Mouse (Mus musculus) megakaryocyte-erythroid progenitor cell, adult 5-6 weeks (primary cell): Measurements from ENCODE around the gene Myo18b. TPM values are rescaled to one million over a fixed set of nuclear protein-coding genes. Genes with fewer than 3 reads are reported as not detected.
A peak's percentile ranks its signal among the peaks of the same experiment; 100 is the strongest.

Experiments used
- ATAC-seq: replicated peaks from 2 replicates; pipeline ENCODE4 v1.8.0; 2016; ENCODE audit warnings: mild to moderate bottlenecking, inconsistent platforms; ENCODE audit not compliant: severe bottlenecking, poor library complexity, low FRiP score, low TSS enrichment
- total RNA-seq, 2 experiments: library from RNA; stranded (forward) in 1 of 2; stranded (reverse) in 1 of 2; fragments of 200-1000, 215-1000 nt in 1 of 2; fragments of >200 nt in 1 of 2; fragmentation: Nextera tagmentation in 1 of 2; gene quantifications; 2 replicates each; pipeline ENCODE4 v1.2.3; 2014 to 2017

The Myo18b gene
- total RNA-seq, 2 experiments from 2014 or later = not detected

DNA sequence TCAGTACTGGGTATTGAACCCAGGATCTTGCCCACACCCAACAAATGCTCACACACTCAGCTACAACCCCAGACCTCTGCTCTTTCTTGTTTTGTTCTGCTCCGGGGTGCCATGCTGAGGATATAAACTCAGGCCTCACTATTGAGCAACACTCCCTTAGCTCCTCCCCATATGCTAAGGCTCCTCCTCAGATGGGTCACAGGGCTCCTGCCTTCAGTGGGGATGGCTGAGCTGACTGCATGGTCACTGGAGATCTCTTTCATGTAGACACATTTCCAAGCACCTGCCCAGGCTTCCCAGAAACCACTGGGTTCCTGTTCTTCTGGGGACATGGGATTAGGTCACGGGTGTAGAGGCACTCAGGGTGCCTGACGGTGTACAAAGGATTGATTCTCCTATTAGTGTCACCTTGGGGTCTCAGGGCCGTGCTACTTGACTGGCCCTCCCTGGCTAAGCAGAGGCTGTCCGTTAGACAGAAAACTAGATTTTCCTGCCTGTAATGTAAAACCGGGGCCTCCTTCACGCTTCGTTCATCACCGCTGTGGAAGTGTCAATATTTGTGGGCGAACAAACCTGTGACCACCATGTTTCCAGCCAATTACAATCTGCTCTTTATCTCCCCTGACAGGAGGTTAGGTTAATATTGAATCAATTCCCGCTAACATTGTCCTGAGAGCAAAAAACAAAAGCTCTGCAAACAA, 127.0 kb downstream of the Myo18b start:
- ATAC-seq = no peak

DNA sequence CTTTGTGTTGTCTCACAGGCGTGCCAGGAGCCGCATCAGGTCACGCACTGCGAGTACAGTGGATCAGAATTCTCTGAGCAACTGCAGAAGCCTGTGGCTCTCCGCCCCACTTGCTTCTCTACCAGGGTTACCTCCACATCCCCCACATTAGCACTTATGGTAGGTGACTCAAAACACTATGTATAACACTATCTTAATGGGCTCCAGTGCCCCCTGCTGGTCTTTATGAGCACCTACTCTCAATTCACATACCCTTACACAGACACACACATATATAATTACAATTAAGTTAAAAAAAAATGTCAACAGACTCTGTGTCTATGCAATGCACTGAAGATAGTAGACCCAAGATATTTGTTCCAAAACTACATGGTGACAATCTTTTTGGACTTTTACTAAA, 127.6 kb downstream of the Myo18b start:
- no peak for ATAC-seq

GRCm38 (mm10) chr5:112761415-112762075, 134.6 kb downstream of the Myo18b start:
- no peak for ATAC-seq

DNA sequence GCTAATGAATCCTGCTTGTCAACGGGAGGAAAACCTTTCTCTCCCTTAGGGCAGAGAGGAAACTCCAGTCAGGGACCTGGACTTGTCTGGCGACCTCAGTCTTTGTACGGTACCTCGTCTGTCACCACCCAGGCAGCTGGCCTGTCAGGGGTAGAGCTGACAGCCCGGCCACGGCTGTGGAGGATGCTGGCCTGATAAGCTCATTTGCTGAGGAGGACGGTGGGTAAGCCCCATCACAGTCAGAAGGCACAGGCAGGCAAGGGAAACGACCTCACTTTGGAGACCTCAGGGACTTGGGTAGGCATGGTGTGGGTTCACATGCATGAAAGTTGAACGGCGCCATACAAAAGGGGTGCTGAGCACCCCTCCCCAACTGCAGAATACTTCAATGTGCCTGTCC, 140.6 kb downstream of the Myo18b start:
- ATAC-seq = no peak

DNA sequence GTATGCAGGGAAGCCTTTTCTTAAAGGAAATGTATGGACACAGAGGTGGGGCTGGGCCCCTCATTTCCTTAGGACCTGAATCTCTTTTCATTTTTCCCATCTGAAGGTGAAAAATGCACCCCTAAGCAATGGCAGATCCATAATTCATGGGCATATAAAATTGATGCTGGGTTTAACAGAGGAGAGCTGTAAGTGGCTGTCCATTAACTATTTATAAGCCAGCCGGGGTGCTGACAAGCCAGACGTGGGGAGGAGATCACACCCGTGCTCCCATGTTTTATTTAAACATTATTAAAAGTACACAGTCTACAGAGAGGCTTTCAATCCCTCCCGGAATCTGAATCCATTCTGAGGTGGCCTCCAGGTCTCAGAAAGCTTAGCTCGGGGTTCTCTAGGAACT, 146.5 kb downstream of the Myo18b start:
- no peak for ATAC-seq

GRCm38 (mm10) chr5:112748001-112748719, 148.0 kb downstream of the Myo18b start:
- no peak for ATAC-seq

GRCm38 (mm10) chr5:112747306-112747930, 148.7 kb downstream of the Myo18b start:
- ATAC-seq = no peak

GRCm38 (mm10) chr5:112745176-112745575, 151.0 kb downstream of the Myo18b start:
- no peak for ATAC-seq

GRCm38 (mm10) chr5:112744571-112744970, 151.6 kb downstream of the Myo18b start:
- ATAC-seq = no peak

DNA sequence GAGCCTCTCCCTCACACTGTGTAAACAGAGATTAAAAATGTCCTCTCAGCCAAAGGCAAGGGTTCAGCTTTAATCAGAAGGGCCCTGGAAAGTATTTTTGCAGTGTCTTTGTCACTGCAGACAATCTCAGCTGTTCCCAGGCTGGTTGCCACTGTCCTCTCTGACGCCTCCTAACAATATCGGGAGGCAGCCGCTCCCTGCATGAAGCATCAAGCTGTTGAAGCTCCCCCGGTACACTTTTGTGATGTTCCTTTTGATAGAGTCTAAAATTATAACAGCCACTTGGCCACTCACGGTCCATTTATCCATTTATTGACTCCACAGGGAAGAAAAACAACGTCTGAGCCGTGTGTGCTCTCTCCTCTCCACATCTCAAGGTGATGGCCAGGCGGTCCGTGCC, 153.0 kb downstream of the Myo18b start:
- no peak for ATAC-seq

- ATAC-seq = no peak
Observed at GRCm38 (mm10) chr5:112740651-112741050, 155.5 kb downstream of the Myo18b start.

DNA sequence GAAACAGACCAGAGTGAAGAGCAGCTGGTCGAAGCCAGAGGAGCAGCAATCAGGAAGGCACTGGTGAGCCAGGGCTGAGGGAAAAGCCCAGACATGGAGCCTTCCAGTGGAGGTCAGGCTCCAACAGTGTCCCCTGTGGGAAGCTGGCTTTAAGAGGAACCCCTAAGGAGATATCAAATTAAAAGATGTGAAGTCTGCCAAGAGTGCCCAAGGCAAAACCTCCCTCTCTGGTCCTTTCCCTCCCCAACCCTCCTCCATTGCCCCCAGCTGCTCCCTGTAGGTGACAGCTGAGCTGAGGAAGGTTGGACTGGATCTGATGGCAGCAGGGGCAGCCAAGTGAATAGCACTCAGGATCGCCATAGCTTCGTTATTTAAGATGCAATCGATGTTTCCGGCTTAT, 161.1 kb downstream of the Myo18b start:
- ATAC-seq = no peak

DNA sequence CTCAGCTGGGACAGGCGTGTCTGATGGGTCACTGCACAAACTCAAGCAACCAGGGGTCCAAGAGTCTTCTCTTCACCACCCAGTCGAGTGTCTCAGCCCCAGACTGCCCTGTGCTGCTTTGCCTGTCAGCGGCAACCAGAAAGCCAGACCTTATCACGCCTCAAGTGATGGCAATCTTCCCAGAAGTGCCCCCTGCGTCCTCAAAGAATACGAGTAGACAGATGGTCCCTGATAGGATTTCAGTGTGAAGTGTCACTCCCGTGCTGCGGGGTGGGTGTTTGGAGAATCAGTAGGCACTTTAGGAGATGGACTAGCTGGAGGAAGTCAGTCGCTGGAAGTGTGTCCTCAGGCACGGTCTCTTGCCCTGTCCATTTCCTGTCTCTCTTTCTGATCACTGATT, 165.6 kb downstream of the Myo18b start:
- no peak for ATAC-seq

- no peak for ATAC-seq
Observed at GRCm38 (mm10) chr5:112728432-112728831, 167.7 kb downstream of the Myo18b start.

DNA sequence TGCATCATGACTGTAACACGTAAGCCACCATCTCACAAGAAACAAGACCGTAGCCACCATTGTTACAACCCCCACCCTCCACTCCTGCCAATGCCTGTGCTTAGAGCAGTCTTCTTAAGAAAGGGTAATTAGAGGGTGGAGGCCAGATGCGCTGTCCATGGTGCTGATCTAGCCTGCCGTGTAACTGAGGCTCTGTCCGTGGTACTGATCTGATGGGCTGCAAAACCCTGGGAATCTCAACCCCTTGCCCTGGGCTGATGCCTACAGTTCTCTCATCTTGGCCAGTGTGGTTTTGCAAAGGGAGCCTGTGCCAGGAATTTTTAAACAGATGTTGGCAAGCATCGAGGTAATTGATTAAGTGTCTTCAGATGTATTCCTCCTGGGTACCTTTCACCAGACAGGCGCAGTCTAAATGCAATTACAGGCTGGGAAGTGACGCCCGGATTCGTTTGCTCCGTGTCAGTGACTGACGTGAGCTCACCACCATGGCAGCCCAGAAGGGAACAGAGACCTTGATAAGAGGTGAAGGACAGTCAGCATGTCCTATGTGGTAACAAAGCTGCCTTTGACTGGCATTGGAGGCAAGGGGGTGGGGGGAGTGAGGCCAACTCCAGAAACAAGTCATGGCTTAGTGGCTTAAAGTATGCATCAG, 177.4 kb downstream of the Myo18b start:
- peak; percentile 61 for ATAC-seq

GRCm38 (mm10) chr5:112714679-112715446, 181.3 kb downstream of the Myo18b start:
- no peak for ATAC-seq

DNA sequence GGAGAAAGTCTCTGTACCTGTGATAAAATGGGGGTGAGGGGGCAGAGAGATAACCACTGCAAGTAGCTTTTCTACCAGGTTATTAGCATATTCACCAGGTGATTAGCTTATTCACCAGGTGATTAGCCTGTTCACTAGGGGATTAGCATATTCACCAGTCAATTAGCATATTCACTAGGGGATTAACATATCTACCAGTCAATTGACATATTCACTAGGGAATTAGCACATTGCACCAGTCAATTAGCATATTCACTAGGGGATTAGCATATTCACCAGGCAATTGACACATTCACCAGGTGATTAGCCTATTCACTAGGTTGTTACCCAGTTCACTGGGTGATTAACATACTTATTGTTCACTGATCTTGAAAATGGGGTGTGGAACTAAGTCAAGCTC, 186.3 kb downstream of the Myo18b start:
- ATAC-seq = no peak

DNA sequence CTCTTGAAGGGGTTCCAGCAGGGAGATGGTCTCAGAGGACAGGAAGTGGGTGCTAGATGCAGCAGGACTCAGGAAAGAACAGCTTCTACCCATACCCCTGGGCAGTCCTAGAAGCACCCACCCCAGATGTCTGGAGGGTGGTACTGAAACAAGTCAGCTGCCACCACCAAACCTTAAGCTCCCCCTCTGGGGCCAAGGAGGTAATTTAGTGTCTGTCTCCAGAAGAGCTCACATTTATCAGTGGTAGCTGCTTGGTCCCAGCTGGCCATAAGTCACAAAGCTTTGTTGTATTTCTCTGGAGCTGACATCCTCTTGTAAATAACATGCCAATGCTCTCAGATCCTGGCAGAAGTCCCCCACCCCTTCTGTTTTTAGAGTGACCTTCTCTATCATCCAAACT, 187.7 kb downstream of the Myo18b start:
- ATAC-seq = no peak

DNA sequence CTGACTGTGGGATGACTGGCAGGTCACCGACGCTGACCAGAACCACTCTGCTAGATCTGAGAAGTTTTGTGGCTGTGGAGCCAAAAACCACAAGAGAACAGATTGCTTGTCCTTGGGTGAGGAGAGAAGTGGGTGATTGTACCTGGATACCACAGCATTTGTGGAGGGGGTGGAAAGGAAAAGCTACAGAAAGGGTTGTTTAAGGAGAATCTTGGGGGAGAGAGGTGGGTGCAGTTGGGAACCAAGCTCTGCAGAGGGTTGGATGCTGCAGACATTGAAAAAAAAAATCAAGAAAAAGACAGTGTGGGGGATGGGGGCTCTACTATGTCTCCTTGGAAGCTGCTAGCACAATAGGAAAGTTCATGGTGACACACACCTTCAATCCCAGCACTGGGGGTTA, 188.7 kb downstream of the Myo18b start:
- no peak for ATAC-seq
